Mouse (Mus musculus) neural tube, embryonic 15.5 days (tissue): Measurements from ENCODE around the gene Fyn. TPM values are rescaled to one million over a fixed set of nuclear protein-coding genes. Genes with fewer than 3 reads are reported as not detected.

Source experiments
- ATAC-seq: fragments of 200-750 bp; cut with Nextera tagmentation; 2 replicates; pipeline ENCODE4 v1.8.0; 2017; ENCODE audit warnings: mild to moderate bottlenecking, moderate TSS enrichment, moderate library complexity; ENCODE audit not compliant: low FRiP score
- H3K27ac ChIP-seq: fragments of 300-500 bp; sonication (generic); replicated peaks from 2 replicates; pipeline ENCODE4 v1.5.1; 2015; ENCODE audit warnings: mild to moderate bottlenecking, inconsistent platforms
- H3K27me3 ChIP-seq: fragments of 300-500 bp; sonication (generic); replicated peaks from 2 replicates; pipeline ENCODE4 v1.6.1; 2015; ENCODE audit warnings: inconsistent platforms
- H3K36me3 ChIP-seq: fragments of 300-500 bp; sonication (generic); 2 replicates; pipeline ENCODE4 v1.6.1; 2015; ENCODE audit warnings: inconsistent platforms
- H3K4me1 ChIP-seq: fragments of 300-500 bp; sonication (generic); 2 replicates; pipeline ENCODE4 v1.6.1; 2015; ENCODE audit warnings: inconsistent platforms
- H3K4me2 ChIP-seq: fragments of 300-500 bp; sonication (generic); 2 replicates; pipeline ENCODE4 v1.6.1; 2015; ENCODE audit warnings: inconsistent platforms, mild to moderate bottlenecking, moderate library complexity
- H3K4me3 ChIP-seq: fragments of 300-500 bp; sonication (generic); replicated peaks from 2 replicates; pipeline ENCODE4 v1.5.1; 2015; ENCODE audit warnings: mild to moderate bottlenecking, inconsistent platforms
- H3K9ac ChIP-seq: fragments of 300-500 bp; sonication (generic); replicated peaks from 2 replicates; pipeline ENCODE4 v1.6.1; 2015; ENCODE audit warnings: mild to moderate bottlenecking, inconsistent platforms
- H3K9me3 ChIP-seq: fragments of 300-500 bp; sonication (generic); replicated peaks from 2 replicates; pipeline ENCODE4 v1.6.1; 2016; ENCODE audit warnings: inconsistent platforms
- WGBS: fragments of 180-500 bp; shearing (Covaris S2); methylation state at CpG from one replicate; pipeline ENCODE4 v1.1.7; 2015; ENCODE audit warnings: mixed read lengths; 5-methylcytosine and 5-hydroxymethylcytosine counted together
- polyA plus RNA-seq: library from polyadenylated mRNA; unstranded; fragments of >200 nt; fragmentation: Nextera tagmentation; extraction: Ambion mirVana; gene quantifications from 2 replicates; pipeline ENCODE4 v1.2.1, GENCODE M21; 2015

Gene Fyn
- polyA plus RNA-seq, 1 experiment from 2014 or later: 76.5 TPM

DNA sequence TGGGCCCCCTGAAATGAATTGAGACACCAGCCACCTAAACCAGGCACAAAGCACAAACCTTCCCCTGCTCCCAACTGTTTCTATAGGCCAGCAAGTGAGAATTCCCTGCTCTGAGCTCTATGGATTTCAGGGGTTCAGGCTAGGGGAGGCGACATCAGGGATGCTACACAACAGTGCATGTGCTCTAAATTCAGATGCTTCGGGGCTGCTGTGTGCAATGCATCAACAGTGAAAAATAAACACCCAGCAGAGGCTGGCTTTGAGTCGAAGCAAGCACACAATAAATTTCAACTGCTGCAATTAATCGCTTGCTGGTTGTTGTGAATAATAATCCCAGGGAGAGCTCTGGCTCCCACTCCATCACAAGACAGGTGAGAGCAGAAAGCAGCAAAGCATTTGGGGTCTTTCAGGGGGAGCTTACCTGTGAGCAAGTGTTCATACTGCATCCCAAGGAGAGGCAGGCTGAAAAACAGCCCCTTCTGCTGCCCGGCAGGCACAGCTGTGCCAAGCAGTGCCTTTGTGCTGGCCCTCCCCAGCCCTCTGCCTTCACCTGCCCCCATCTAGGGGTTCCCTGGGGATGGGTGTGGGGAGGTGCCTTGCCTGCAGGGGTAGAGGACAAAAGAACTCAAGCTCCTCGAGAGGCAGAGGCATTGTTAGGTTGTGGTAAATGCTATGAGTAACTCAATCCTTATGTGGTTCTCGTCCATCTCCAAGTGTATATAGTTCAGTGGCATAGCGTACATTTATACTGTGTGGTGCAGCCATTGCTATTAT, 219.5 kb downstream of the Fyn start:
- Histone ChIP-seq H3K4me2 (no peak overlapping the region), H3K27ac (peak overlapping the region; percentile 86), H3K4me1 (peaks cover 30% of the 10 kb centered on the region), H3K36me3 (no peaks in the 10 kb centered on the region), H3K4me3 (no peak overlapping the region), H3K9me3 (no peaks in the 10 kb centered on the region), H3K27me3 (no peaks in the 10 kb centered on the region), H3K9ac (peak overlapping the region; percentile 30)
- WGBS: 22% methylated on average over 8 of the region's 8 CpGs
- peak; percentile 70 for ATAC-seq

DNA sequence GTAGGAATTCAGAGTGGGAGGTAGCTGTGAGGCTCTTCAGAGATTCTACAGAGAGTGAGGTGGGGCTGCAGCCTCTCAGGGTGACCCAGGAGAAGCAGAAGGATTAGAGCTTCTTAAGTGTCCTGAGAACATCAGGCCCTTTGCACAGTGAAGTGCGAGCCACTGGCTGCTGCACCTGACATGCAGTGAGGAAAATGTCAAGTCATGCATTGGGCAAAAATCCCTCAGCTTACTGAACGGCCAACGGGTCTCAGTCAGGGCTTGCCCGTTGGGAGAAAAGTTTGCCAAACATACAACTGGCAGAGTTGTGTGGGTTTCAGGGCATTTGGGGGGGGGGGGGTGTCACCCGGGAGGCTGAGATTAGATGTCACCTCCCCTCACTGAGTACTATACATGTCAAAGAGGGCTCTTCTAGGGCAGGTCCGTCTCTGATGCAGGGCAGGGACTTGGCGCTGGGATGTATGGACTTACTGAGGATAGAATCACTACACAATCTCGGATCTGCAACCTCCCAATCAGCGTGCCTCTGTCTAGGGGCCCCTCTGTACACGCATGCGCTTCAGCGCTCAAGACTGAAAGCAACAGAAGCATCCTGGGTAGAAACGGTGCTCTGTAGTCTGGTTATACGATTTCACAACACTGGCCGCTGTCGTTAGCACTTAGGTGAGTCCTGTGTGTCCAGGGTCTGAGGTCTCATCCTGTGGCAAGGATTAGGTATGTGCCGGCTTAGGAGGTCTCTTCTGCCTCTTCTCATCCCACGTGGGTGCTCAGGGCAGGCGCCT, 221.3 kb downstream of the Fyn start:
- peak overlapping the region; percentile 86; the same call in 1 of the 2 replicates for H3K27ac ChIP-seq
- no peak overlapping the region for H3K9ac ChIP-seq
- ATAC-seq: no peak
- H3K4me3 ChIP-seq: no peak overlapping the region
- H3K4me1 ChIP-seq: peaks cover 30% of the 10 kb centered on the region
- H3K9me3 ChIP-seq: no peaks in the 10 kb centered on the region
- no peak overlapping the region for H3K4me2 ChIP-seq
- H3K36me3 ChIP-seq: no peaks in the 10 kb centered on the region
- 79% methylated on average over 19 of the region's 19 CpGs for WGBS
- H3K27me3 ChIP-seq: no peaks in the 10 kb centered on the region

DNA sequence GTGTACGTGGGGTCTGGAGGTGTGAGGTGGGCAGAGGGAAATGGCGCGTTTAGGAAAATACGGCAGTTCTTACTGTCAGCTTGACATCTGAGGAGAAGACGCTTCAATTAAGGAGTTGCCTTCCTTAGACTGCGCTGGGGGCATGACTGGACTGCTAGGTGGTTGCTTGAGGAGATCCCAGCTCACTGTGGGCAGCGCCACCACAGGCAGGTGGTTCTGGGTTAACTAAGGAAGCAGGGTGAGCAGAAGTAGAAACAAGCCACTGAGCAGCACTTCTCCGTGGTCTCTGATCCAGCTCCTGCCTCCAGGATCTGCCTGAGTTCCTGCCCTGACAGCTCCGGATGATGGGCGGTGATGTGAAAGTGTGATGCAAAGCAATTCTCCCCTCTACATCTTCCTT, 222.0 kb downstream of the Fyn start:
- Histone ChIP-seq H3K4me2 (no peak overlapping the region), H3K27me3 (no peaks in the 10 kb centered on the region), H3K36me3 (no peaks in the 10 kb centered on the region), H3K4me1 (peaks cover 32% of the 10 kb centered on the region), H3K27ac (no peak overlapping the region), H3K9ac (no peak overlapping the region), H3K4me3 (no peak overlapping the region), H3K9me3 (no peaks in the 10 kb centered on the region)
- 86% methylated on average over 10 of the region's 10 CpGs for WGBS
- no peak for ATAC-seq

DNA sequence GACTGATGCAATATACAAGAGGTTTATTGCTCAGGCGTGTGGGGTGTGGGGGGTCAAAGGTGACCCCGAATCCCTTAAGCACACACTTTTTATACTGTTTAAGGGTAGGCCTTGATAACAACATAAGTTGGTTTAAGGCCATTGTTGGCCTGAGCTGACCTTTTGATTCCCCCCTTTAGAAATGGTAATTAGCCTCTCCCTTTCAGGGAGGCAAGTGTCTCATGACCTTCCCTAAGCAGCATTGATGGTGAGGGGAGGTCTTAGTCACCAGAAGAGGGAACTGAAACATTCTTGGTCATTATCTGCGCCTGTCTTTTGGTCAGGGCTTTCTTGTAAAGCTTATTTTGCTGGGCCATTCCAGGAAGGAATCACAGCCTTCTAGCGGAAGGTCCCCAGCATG, 223.8 kb downstream of the Fyn start:
- Histone ChIP-seq H3K27ac (no peak overlapping the region), H3K36me3 (no peaks in the 10 kb centered on the region), H3K9me3 (no peaks in the 10 kb centered on the region), H3K27me3 (no peaks in the 10 kb centered on the region), H3K4me2 (no peak overlapping the region), H3K4me1 (peaks cover 34% of the 10 kb centered on the region), H3K9ac (no peak overlapping the region), H3K4me3 (no peak overlapping the region)
- ATAC-seq: no peak
- WGBS: 69% methylated on average over 4 of the region's 4 CpGs

DNA sequence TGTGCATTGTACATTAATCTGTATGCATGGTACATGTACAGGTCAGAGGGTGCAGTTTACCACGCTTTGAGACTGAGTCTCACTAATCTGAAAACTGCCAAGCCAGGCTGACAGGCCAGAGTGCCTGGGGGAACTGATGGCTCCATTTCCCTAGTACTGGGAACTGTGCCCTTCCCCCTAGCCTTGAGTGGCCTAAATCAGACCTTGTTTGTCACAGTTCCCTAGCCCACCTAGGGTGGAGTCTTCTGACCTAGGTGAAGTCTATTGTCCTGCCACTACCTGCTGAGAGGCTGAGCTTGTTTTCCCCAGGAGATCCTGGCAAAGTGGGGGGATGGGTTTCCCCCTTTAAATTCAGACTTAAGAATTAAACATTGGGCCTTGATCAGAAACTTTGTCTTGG, 226.1 kb downstream of the Fyn start:
- H3K4me1 ChIP-seq: peaks cover 25% of the 10 kb centered on the region
- 68% methylated on average over 1 of the region's 1 CpGs for WGBS
- no peak for ATAC-seq
- H3K27ac ChIP-seq: no peak overlapping the region
- no peaks in the 10 kb centered on the region for H3K9me3 ChIP-seq
- H3K9ac ChIP-seq: no peak overlapping the region
- H3K4me2 ChIP-seq: no peak overlapping the region
- H3K27me3 ChIP-seq: no peaks in the 10 kb centered on the region
- H3K4me3 ChIP-seq: no peak overlapping the region
- no peaks in the 10 kb centered on the region for H3K36me3 ChIP-seq

DNA sequence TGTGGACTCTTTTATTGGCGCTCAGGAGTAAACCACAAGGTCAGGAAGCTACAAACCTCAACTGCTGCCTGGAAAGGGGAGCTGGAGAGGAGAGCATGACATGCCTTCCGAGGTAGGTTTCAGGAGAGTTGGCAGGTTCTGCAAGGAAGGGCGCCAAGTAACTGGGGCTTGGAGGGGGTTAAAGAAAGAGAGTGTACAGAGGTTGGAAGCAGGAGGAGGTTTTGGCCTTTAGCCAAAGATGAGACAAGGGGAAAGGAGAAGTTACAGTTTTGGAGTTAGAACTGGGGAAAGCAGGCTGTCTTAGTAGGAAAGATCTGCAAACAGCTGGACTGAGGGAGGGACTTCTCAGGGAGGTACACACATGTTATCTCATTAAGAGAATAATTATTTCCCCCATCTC, 227.2 kb downstream of the Fyn start:
- Histone ChIP-seq H3K4me2 (no peak overlapping the region), H3K9ac (no peak overlapping the region), H3K9me3 (no peaks in the 10 kb centered on the region), H3K27ac (no peak overlapping the region), H3K4me3 (no peak overlapping the region), H3K4me1 (peaks cover 25% of the 10 kb centered on the region), H3K36me3 (no peaks in the 10 kb centered on the region), H3K27me3 (no peaks in the 10 kb centered on the region)
- WGBS: 75% methylated on average over 3 of the region's 3 CpGs
- ATAC-seq: no peak

DNA sequence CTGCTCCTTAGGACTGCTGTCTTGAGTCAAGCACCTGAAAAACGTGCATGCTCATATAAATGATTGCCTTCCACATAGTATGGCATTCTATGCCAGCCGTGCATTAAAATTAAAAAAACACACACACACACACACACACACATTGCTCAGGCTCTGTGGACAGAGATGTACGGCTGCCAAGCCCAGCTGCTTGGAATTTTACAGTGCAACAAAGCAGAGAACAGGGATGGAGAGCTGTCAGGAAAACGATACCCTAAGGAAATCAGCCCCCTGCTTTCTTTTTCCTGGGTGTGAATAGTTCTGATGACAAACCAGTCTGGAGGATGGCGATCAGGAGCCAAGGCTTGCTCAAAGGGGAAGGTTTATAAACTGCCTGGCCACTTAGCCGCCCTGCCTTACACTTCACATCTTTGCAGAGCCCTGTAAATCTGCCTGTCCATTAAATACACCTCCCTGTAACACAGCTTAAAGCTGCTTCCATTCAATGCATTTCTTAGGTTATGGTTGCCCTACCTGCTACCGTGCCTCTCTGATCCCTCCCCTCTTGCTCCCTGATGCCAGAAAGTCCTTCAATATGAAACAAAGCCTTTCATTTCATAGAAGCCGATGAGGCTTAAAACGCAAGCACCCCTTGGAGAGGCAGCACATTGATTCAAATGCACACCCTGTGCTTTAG, 228.6 kb downstream of the Fyn start:
- peaks cover 25% of the 10 kb centered on the region for H3K4me1 ChIP-seq
- H3K9me3 ChIP-seq: no peaks in the 10 kb centered on the region
- no peaks in the 10 kb centered on the region for H3K27me3 ChIP-seq
- H3K27ac ChIP-seq: peak overlapping the region; percentile 75
- no peaks in the 10 kb centered on the region for H3K36me3 ChIP-seq
- H3K9ac ChIP-seq: no peak overlapping the region
- no peak overlapping the region for H3K4me2 ChIP-seq
- ATAC-seq: peak; percentile 58; the same call in 1 of the 2 replicates
- H3K4me3 ChIP-seq: no peak overlapping the region
- WGBS: 16% methylated on average over 9 of the region's 9 CpGs

DNA sequence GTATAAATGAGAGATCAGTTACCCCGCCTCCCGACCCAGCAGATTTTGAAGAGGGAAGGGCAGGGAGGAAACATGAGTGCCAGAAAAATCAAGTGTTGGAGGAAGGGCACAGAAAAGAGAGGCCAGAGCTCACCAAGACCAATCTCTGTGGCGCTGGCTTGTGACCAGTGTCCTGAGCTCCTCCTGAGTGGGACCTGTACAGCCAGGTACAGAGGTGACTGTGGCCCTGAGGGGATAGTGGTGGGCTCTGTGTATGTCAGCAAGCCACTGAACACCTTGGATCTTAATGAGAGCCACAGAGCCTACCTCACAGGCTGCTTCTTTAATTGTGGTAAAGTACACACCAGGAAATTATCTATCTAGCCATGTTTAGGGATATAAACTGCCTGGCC, 229.1 kb downstream of the Fyn start:
- H3K9ac ChIP-seq: no peak overlapping the region
- ATAC-seq: peak; percentile 32; the same call in 1 of the 2 replicates

DNA sequence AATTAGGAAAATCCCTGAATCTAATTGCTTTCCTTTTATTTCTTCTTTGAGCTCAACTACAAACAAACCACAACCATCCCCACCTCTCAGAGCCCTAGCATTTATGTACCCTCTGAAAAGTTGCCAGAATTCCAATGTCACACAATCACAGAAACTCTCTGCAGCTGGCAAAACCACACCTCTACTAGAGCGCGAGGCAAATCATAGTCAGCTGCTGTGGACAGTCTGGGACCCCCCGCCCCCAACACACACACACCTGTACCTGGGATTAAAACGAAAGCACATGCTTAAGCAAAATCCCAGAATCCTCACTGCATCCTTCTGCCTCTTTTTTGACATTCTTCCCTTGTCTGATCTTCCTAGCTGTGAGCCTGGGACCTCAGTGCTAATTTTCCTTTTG, 230.9 kb downstream of the Fyn start:
- Histone ChIP-seq H3K9ac (no peak overlapping the region), H3K9me3 (no peaks in the 10 kb centered on the region), H3K27ac (no peak overlapping the region), H3K27me3 (no peaks in the 10 kb centered on the region), H3K4me3 (no peak overlapping the region), H3K36me3 (no peaks in the 10 kb centered on the region), H3K4me2 (no peak overlapping the region), H3K4me1 (peaks cover 25% of the 10 kb centered on the region)
- WGBS: 97% methylated on average over 4 of the region's 4 CpGs
- no peak for ATAC-seq

More for the DNA sequence above, 229.1 kb downstream of the Fyn start:
- Histone ChIP-seq H3K27ac (peak overlapping the region; percentile 75), H3K4me1 (peaks cover 25% of the 10 kb centered on the region), H3K27me3 (no peaks in the 10 kb centered on the region), H3K4me3 (no peak overlapping the region), H3K9me3 (no peaks in the 10 kb centered on the region), H3K4me2 (no peak overlapping the region), H3K36me3 (no peaks in the 10 kb centered on the region)
- 42% methylated on average over 3 of the region's 3 CpGs for WGBS

DNA sequence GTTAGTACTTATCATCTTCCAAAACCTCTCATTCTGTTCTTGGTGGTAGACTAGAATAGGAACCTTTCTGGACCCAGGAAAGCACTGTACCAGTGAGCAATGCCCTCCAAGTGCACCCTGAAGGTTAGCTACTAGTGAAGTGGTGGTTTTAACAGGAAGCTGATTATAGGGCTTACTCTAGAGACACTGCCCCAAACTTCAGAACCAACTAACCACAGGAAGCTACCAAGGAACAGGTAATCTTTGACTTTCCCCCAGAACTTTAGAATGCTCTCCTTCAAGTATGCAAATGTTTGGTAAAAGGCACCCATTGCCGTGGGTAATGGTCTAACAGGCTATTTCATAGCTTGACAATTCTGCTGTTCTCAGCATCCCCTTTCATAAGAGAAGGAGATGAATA, 231.5 kb downstream of the Fyn start:
- no peaks in the 10 kb centered on the region for H3K27me3 ChIP-seq
- no peak overlapping the region for H3K9ac ChIP-seq
- H3K9me3 ChIP-seq: 0 out of 2 replicates have a peak, but pooled peaks cover 3% of the 10 kb centered on the region
- no peak overlapping the region for H3K27ac ChIP-seq
- no peak overlapping the region for H3K4me2 ChIP-seq
- no peak for ATAC-seq
- 66% methylated on average over 1 of the region's 1 CpGs for WGBS
- no peaks in the 10 kb centered on the region for H3K36me3 ChIP-seq
- no peak overlapping the region for H3K4me3 ChIP-seq
- H3K4me1 ChIP-seq: peaks cover 25% of the 10 kb centered on the region

DNA sequence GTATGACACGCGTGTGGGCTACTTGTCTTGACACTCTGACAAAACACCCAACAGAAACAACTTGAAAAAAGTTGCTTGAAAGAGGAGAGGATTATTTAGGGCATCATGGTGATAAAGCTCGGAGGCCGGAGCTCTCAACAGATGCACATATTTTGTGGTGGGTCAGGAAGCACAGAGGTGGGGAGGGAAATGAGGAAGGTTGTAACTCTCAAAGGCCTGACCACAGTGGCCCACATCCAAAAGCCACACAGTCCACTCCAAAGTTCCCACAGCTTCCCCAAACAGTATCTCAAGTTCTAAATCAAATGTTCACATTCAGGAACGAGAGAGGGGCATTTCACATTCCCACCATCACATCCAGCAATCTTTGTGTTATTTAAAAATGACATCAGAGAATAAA, 232.4 kb downstream of the Fyn start:
- no peaks in the 10 kb centered on the region for H3K27me3 ChIP-seq
- ATAC-seq: no peak
- H3K36me3 ChIP-seq: no peaks in the 10 kb centered on the region
- no peak overlapping the region for H3K4me2 ChIP-seq
- no peak overlapping the region for H3K4me3 ChIP-seq
- H3K9ac ChIP-seq: no peak overlapping the region
- WGBS: 84% methylated on average over 5 of the region's 5 CpGs
- H3K9me3 ChIP-seq: 0 out of 2 replicates have a peak, but pooled peaks cover 6% of the 10 kb centered on the region
- H3K27ac ChIP-seq: no peak overlapping the region
- H3K4me1 ChIP-seq: peaks cover 19% of the 10 kb centered on the region
